Mouse (Mus musculus) neural tube, embryonic 13.5 days (tissue): ENCODE measurements around the gene Ehbp1. TPM values are rescaled to one million over a fixed set of nuclear protein-coding genes. Genes with fewer than 3 reads are reported as not detected.

Experiments used
- ATAC-seq: fragments of 200-750 bp; cut with Nextera tagmentation; 2 replicates; pipeline ENCODE4 v1.8.0; 2017; ENCODE audit warnings: low read depth, mild to moderate bottlenecking, moderate TSS enrichment, moderate library complexity
- H3K27ac ChIP-seq: fragments of 300-500 bp; sonication (generic); replicated peaks from 2 replicates; pipeline ENCODE4 v1.5.1; 2015; ENCODE audit warnings: moderate library complexity, mild to moderate bottlenecking, inconsistent platforms
- H3K27me3 ChIP-seq: fragments of 300-500 bp; sonication (generic); 2 replicates; pipeline ENCODE4 v1.6.1; 2015; ENCODE audit warnings: mild to moderate bottlenecking, inconsistent platforms
- H3K36me3 ChIP-seq: fragments of 300-500 bp; sonication (generic); 2 replicates; pipeline ENCODE4 v1.6.1; 2015; ENCODE audit warnings: mild to moderate bottlenecking, inconsistent platforms
- H3K4me1 ChIP-seq: fragments of 300-500 bp; sonication (generic); replicated peaks from 2 replicates; pipeline ENCODE4 v1.6.1; 2015; ENCODE audit warnings: inconsistent platforms
- H3K4me2 ChIP-seq: fragments of 300-500 bp; sonication (generic); 2 replicates; pipeline ENCODE4 v1.6.1; 2015; ENCODE audit warnings: inconsistent platforms, mild to moderate bottlenecking, moderate library complexity
- H3K4me3 ChIP-seq: fragments of 300-500 bp; sonication (generic); 2 replicates; pipeline ENCODE4 v1.5.1; 2015; ENCODE audit warnings: mild to moderate bottlenecking, inconsistent platforms
- H3K9ac ChIP-seq: fragments of 300-500 bp; sonication (generic); 2 replicates; pipeline ENCODE4 v1.6.1; 2015; ENCODE audit warnings: moderate library complexity, mild to moderate bottlenecking, inconsistent platforms
- H3K9me3 ChIP-seq: fragments of 300-500 bp; sonication (generic); 2 replicates; pipeline ENCODE4 v1.6.1; 2016; ENCODE audit warnings: inconsistent platforms
- WGBS: fragments of 180-500 bp; shearing (Covaris S2); methylation state at CpG from one replicate; pipeline ENCODE4 v1.1.7; 2015; 5-methylcytosine and 5-hydroxymethylcytosine counted together
- polyA plus RNA-seq: library from polyadenylated mRNA; unstranded; fragments of >200 nt; fragmentation: Nextera tagmentation; extraction: Ambion mirVana; gene quantifications from 2 replicates; pipeline ENCODE4 v1.2.1, GENCODE M21; 2015

Ehbp1 gene
- polyA plus RNA-seq, 1 experiment from 2014 or later = 17.9 TPM

DNA sequence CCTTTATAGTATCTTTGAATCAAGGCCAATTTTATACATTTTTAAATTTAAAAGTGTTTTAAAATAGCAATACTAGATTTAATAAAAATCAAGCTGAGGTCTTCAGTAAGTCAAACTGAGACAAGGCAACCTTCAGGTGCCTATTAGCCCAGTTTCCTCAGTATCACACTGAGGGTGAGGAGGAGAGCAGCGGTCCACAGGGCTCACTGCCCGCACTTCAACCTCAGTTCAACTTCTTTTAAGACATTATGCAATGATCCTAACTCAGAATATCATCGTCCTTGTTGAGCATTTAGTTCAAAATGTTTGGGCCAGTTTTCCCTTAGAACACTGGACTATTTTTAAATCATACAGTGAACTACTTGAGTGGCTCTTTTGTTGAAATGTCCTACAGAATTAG, 70.2 kb downstream of the Ehbp1 start:
- no peak overlapping the region for H3K9ac ChIP-seq
- peaks cover 12% of the 10 kb centered on the region for H3K36me3 ChIP-seq
- H3K4me2 ChIP-seq = no peak overlapping the region
- H3K27ac ChIP-seq = no peak overlapping the region
- ATAC-seq = no peak
- peaks cover 4% of the 10 kb centered on the region; the same call in 1 of the 2 replicates for H3K4me1 ChIP-seq
- no peaks in the 10 kb centered on the region for H3K9me3 ChIP-seq
- H3K27me3 ChIP-seq = no peaks in the 10 kb centered on the region
- no peak overlapping the region for H3K4me3 ChIP-seq
- WGBS = 88% methylated on average over 3 of the region's 3 CpGs

GRCm38 (mm10) chr11:22269643-22270042, 72.4 kb downstream of the Ehbp1 start:
- Histone ChIP-seq H3K9ac (no peak overlapping the region), H3K4me1 (peaks cover 4% of the 10 kb centered on the region; the same call in 1 of the 2 replicates), H3K9me3 (no peaks in the 10 kb centered on the region), H3K27me3 (no peaks in the 10 kb centered on the region), H3K27ac (no peak overlapping the region), H3K4me2 (no peak overlapping the region), H3K4me3 (no peak overlapping the region), H3K36me3 (no peaks in the 10 kb centered on the region)
- no peak for ATAC-seq
- 88% methylated on average over 4 of the region's 4 CpGs for WGBS

DNA sequence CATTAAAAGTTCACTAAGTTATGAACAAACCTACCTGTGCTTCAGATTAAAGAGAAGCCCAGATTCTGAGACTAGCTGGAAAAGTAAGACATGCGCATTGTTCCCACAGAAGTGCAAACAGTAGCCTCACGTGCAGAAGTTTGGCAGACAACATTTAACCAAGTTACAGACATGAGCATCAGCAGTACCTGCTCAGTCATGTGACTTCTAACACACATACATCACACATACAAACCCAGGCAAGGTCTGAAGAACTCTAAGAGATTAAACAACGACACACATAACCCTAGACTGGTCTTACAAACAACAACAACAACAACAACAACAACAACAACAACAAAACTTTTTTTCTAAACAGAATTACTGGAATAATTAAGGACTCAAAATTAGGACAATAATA, 72.9 kb downstream of the Ehbp1 start:
- no peaks in the 10 kb centered on the region for H3K27me3 ChIP-seq
- H3K4me1 ChIP-seq = peaks cover 4% of the 10 kb centered on the region; the same call in 1 of the 2 replicates
- ATAC-seq = no peak
- H3K36me3 ChIP-seq = no peaks in the 10 kb centered on the region
- 81% methylated on average over 3 of the region's 3 CpGs for WGBS
- H3K4me2 ChIP-seq = no peak overlapping the region
- H3K4me3 ChIP-seq = no peak overlapping the region
- H3K9ac ChIP-seq = no peak overlapping the region
- H3K27ac ChIP-seq = no peak overlapping the region
- H3K9me3 ChIP-seq = no peaks in the 10 kb centered on the region

DNA sequence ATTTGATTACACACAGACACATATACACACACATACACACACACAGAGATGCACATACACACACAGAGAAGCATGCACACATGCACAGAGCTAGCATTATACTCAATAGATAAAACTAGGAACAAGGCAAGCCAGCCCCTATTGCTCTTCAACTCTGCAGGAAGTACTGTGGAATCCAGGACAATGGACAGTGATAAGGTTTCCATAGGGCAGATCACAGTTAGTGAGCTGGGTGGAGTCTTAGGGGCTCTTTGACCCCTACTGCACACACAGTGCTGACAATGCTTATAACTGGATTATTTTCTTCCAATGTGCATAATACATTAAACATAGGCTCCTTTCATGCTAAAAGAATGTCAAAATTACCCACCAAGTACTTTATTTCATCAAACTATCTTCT, 75.1 kb downstream of the Ehbp1 start:
- no peak overlapping the region for H3K4me2 ChIP-seq
- no peak for ATAC-seq
- no peaks in the 10 kb centered on the region for H3K27me3 ChIP-seq
- no peak overlapping the region for H3K27ac ChIP-seq
- H3K9ac ChIP-seq = no peak overlapping the region
- no peaks in the 10 kb centered on the region for H3K36me3 ChIP-seq
- peaks cover 4% of the 10 kb centered on the region; the same call in 1 of the 2 replicates for H3K4me1 ChIP-seq
- H3K9me3 ChIP-seq = no peaks in the 10 kb centered on the region
- H3K4me3 ChIP-seq = no peak overlapping the region

DNA sequence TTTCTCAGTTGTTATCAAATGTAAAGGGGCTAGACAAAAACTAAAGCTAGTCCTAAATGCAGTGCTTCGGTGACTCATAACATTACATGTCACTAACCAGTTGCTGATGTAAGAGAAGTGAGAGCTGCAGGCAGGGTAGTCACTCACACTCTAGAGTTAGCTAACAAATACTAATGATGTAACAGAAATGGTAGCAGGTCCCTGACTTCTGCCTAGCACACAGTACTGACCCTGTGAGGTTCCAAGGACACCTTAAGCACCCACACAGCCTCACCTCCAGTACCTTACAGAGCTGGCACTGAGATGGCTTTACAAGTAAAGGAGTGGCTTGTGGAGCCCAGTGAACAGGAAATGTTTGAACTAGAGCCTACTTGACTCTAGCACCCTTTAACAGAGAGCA, 86.7 kb downstream of the Ehbp1 start:
- Histone ChIP-seq H3K27ac (no peak overlapping the region), H3K4me3 (no peak overlapping the region), H3K4me2 (no peak overlapping the region), H3K27me3 (no peaks in the 10 kb centered on the region), H3K9ac (no peak overlapping the region), H3K9me3 (no peaks in the 10 kb centered on the region), H3K4me1 (no peaks in the 10 kb centered on the region), H3K36me3 (no peaks in the 10 kb centered on the region)
- ATAC-seq = no peak
- 97% methylated on average over 1 of the region's 1 CpGs for WGBS

DNA sequence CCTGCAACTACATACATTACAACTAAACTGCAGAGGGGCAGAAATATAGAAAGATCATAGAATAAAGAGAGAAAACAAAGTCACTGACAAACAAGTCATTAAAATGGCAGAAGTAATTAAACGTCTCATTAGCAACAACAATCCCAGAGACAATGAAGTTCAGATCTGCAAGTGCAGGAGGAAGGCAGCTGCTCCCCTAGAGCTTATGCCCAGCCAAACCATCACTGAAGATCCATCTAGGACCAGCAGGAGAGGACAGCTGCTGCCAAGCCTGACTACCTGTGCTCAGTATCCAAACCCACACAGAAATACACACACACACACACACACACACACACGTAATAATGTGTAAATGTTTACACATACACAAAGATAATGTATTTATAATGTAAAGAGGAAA, 92.7 kb downstream of the Ehbp1 start:
- Histone ChIP-seq H3K27me3 (no peaks in the 10 kb centered on the region), H3K36me3 (no peaks in the 10 kb centered on the region), H3K9me3 (no peaks in the 10 kb centered on the region), H3K4me3 (no peak overlapping the region), H3K27ac (no peak overlapping the region), H3K4me2 (no peak overlapping the region), H3K4me1 (0 out of 2 replicates have a peak, but pooled peaks cover 9% of the 10 kb centered on the region), H3K9ac (no peak overlapping the region)
- ATAC-seq = 0 out of 2 replicates have a peak, but pooled peaks have one; percentile 49
- 76% methylated on average over 2 of the region's 2 CpGs for WGBS

GRCm38 (mm10) chr11:22247736-22248135, 94.4 kb downstream of the Ehbp1 start:
- 0 out of 2 replicates have a peak, but pooled peaks cover 9% of the 10 kb centered on the region for H3K4me1 ChIP-seq
- H3K36me3 ChIP-seq = no peaks in the 10 kb centered on the region
- no peak overlapping the region for H3K4me3 ChIP-seq
- no peak overlapping the region for H3K27ac ChIP-seq
- H3K9me3 ChIP-seq = no peaks in the 10 kb centered on the region
- H3K9ac ChIP-seq = no peak overlapping the region
- 86% methylated on average over 4 of the region's 4 CpGs for WGBS
- H3K4me2 ChIP-seq = no peak overlapping the region
- ATAC-seq = no peak
- H3K27me3 ChIP-seq = no peaks in the 10 kb centered on the region

GRCm38 (mm10) chr11:22247069-22247468, 95.0 kb downstream of the Ehbp1 start:
- ATAC-seq = no peak
- H3K4me3 ChIP-seq = no peak overlapping the region
- H3K9ac ChIP-seq = no peak overlapping the region
- H3K27ac ChIP-seq = no peak overlapping the region
- H3K36me3 ChIP-seq = no peaks in the 10 kb centered on the region
- H3K9me3 ChIP-seq = no peaks in the 10 kb centered on the region
- H3K4me2 ChIP-seq = no peak overlapping the region
- H3K27me3 ChIP-seq = no peaks in the 10 kb centered on the region
- H3K4me1 ChIP-seq = 0 out of 2 replicates have a peak, but pooled peaks cover 9% of the 10 kb centered on the region

DNA sequence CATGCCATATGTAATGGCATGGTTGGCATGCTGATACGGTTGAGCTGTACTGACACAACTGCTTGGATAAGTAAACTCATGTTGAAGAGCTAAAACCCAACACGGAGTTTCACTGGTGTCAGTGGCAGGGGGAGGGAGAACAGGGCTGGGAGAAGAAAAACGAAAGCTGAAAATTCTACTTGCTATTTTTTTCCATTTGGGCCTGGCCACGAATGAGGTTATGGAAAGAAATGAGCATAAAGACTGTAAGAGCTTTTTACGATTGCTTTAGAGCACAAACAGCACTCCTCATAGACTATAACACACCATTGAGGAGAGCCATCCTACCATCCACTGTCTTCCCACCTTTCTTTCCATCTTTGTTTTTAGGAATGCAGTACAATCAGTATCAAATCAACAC, 106.5 kb downstream of the Ehbp1 start:
- 90% methylated on average over 5 of the region's 5 CpGs for WGBS
- ATAC-seq = no peak
- Histone ChIP-seq H3K4me1 (peaks cover 5% of the 10 kb centered on the region; the same call in 1 of the 2 replicates), H3K27ac (no peak overlapping the region), H3K9me3 (no peaks in the 10 kb centered on the region), H3K36me3 (peaks cover 6% of the 10 kb centered on the region; the same call in 1 of the 2 replicates), H3K4me2 (no peak overlapping the region), H3K4me3 (no peak overlapping the region), H3K9ac (no peak overlapping the region), H3K27me3 (no peaks in the 10 kb centered on the region)

- Histone ChIP-seq H3K4me3 (no peak overlapping the region), H3K36me3 (peaks cover 6% of the 10 kb centered on the region; the same call in 1 of the 2 replicates), H3K4me2 (no peak overlapping the region), H3K4me1 (peaks cover 5% of the 10 kb centered on the region; the same call in 1 of the 2 replicates), H3K9ac (no peak overlapping the region), H3K27ac (no peak overlapping the region), H3K27me3 (no peaks in the 10 kb centered on the region), H3K9me3 (no peaks in the 10 kb centered on the region)
- no peak for ATAC-seq
- 65% methylated on average over 1 of the region's 1 CpGs for WGBS
Observed at GRCm38 (mm10) chr11:22234739-22235138, 107.4 kb downstream of the Ehbp1 start.

- Histone ChIP-seq H3K4me1 (peaks cover 5% of the 10 kb centered on the region; the same call in 1 of the 2 replicates), H3K27me3 (no peaks in the 10 kb centered on the region), H3K36me3 (0 out of 2 replicates have a peak, but pooled peaks cover 4% of the 10 kb centered on the region), H3K4me2 (no peak overlapping the region), H3K9ac (no peak overlapping the region), H3K9me3 (no peaks in the 10 kb centered on the region), H3K4me3 (no peak overlapping the region), H3K27ac (no peak overlapping the region)
- WGBS = 78% methylated on average over 6 of the region's 6 CpGs
- no peak for ATAC-seq
Observed at GRCm38 (mm10) chr11:22230906-22231305, 111.2 kb downstream of the Ehbp1 start.

GRCm38 (mm10) chr11:22225619-22226018, 116.5 kb downstream of the Ehbp1 start:
- no peak for ATAC-seq
- 51% methylated on average over 2 of the region's 2 CpGs for WGBS

GRCm38 (mm10) chr11:22218222-22218621, 123.9 kb downstream of the Ehbp1 start:
- Histone ChIP-seq H3K27ac (no peak overlapping the region), H3K4me2 (no peak overlapping the region), H3K36me3 (no peaks in the 10 kb centered on the region), H3K9ac (no peak overlapping the region), H3K9me3 (no peaks in the 10 kb centered on the region), H3K27me3 (no peaks in the 10 kb centered on the region), H3K4me3 (no peak overlapping the region), H3K4me1 (no peaks in the 10 kb centered on the region)
- no peak for ATAC-seq
- 72% methylated on average over 2 of the region's 2 CpGs for WGBS

More at GRCm38 (mm10) chr11:22225619-22226018, 116.5 kb downstream of the Ehbp1 start:
- Histone ChIP-seq H3K27me3 (no peaks in the 10 kb centered on the region), H3K4me3 (no peak overlapping the region), H3K9ac (no peak overlapping the region), H3K4me1 (no peaks in the 10 kb centered on the region), H3K4me2 (no peak overlapping the region), H3K9me3 (no peaks in the 10 kb centered on the region), H3K27ac (no peak overlapping the region), H3K36me3 (0 out of 2 replicates have a peak, but pooled peaks cover 4% of the 10 kb centered on the region)
